Mouse (Mus musculus) ES-E14 (cell line): ENCODE data around the gene Gigyf2. TPM values are rescaled to one million over a fixed set of nuclear protein-coding genes. Genes with fewer than 3 reads are reported as not detected.

ENCODE experiments used
- DNase-seq: peaks from one replicate; pipeline ENCODE4 v3.0.0-alpha.2; 2013; ENCODE audit warnings: low read depth, low spot score
- H3K27ac ChIP-seq: 2 replicates; pipeline ENCODE4 v1.5.1; 2012; ENCODE audit warnings: low read depth, mild to moderate bottlenecking, low read length, moderate library complexity, mixed read lengths; ENCODE audit not compliant: poor library complexity, insufficient read depth, severe bottlenecking
- H3K36me3 ChIP-seq: 2 replicates; pipeline ENCODE4 v1.6.1; 2012; ENCODE audit warnings: mild to moderate bottlenecking, low read length, moderate library complexity, mixed read lengths; ENCODE audit not compliant: control insufficient read depth, poor library complexity, insufficient read depth, severe bottlenecking
- H3K4me1 ChIP-seq, 2 experiments: fragments of 150-350 bp in 1 of 2; sonication (generic) in 1 of 2; 2 replicates each; pipeline ENCODE4 v1.6.1; 2012; ENCODE audit warnings: low read length in 2 of 2, mild to moderate bottlenecking in 1 of 2, mixed read lengths in 1 of 2; ENCODE audit not compliant: control insufficient read depth in 2 of 2, insufficient read depth in 2 of 2, poor library complexity in 1 of 2
- H3K4me3 ChIP-seq, 2 experiments: fragments of 150-350 bp in 1 of 2; sonication (generic) in 1 of 2; 2 replicates each; pipeline ENCODE4 v1.5.1; 2012; ENCODE audit warnings: low read length in 2 of 2, low read depth in 1 of 2, mild to moderate bottlenecking in 1 of 2, mixed read lengths in 1 of 2; ENCODE audit not compliant: insufficient read depth in 1 of 2, poor library complexity in 1 of 2, severe bottlenecking in 1 of 2
- H3K9ac ChIP-seq: 2 replicates; pipeline ENCODE4 v1.6.1; 2012; ENCODE audit warnings: low read depth, mild to moderate bottlenecking, low read length, mixed read lengths; ENCODE audit not compliant: poor library complexity, insufficient read depth, severe bottlenecking
- H3K9me3 ChIP-seq: fragments of 150-350 bp; sonication (generic); 2 replicates; pipeline ENCODE4 v1.6.1; 2012; ENCODE audit warnings: low read depth, mild to moderate bottlenecking, low read length; ENCODE audit not compliant: control insufficient read depth, insufficient read depth
- CHD2 ChIP-seq: IDR thresholded peaks from 2 replicates; pipeline ENCODE4 v1.6.1; 2014; ENCODE audit warnings: mild to moderate bottlenecking, low read depth, low read length, inconsistent platforms
- HCFC1 ChIP-seq: IDR thresholded peaks from 2 replicates; pipeline ENCODE4 v1.6.1; 2012; ENCODE audit warnings: low read length, inconsistent platforms, borderline replicate concordance; ENCODE audit not compliant: insufficient read depth
- MAFK ChIP-seq: IDR thresholded peaks from 2 replicates; pipeline ENCODE4 v1.6.1; 2014; ENCODE audit warnings: mild to moderate bottlenecking, low read depth, low read length, inconsistent platforms; ENCODE audit not compliant: insufficient read depth
- ZC3H11A ChIP-seq: IDR thresholded peaks from 2 replicates; pipeline ENCODE4 v1.6.1; 2012; ENCODE audit warnings: low read depth, mild to moderate bottlenecking, inconsistent platforms, low read length, borderline replicate concordance
- ZNF384 ChIP-seq: IDR thresholded peaks from 2 replicates; pipeline ENCODE4 v1.6.1; 2012; ENCODE audit warnings: low read depth, low read length, inconsistent platforms
- in situ Hi-C, 2 experiments: fragments of 600-800 bp; cut with MboI; formaldehyde crosslinking; loops; one replicate each; pipeline ENCODE4 v1.15.1; 2025; ENCODE audit warnings: low sequenced_read_pairs in 2 of 2, inconsistent platforms in 1 of 2; ENCODE audit not compliant: unreplicated experiment in 2 of 2
- total RNA-seq: library from RNA; depleted of rRNA; stranded (reverse); fragments of 300-350 nt; gene quantifications from 2 replicates; pipeline ENCODE4 v1.2.3, GENCODE M21; 2012

The Gigyf2 gene
- total RNA-seq, 1 experiment = 58.7 TPM

DNA sequence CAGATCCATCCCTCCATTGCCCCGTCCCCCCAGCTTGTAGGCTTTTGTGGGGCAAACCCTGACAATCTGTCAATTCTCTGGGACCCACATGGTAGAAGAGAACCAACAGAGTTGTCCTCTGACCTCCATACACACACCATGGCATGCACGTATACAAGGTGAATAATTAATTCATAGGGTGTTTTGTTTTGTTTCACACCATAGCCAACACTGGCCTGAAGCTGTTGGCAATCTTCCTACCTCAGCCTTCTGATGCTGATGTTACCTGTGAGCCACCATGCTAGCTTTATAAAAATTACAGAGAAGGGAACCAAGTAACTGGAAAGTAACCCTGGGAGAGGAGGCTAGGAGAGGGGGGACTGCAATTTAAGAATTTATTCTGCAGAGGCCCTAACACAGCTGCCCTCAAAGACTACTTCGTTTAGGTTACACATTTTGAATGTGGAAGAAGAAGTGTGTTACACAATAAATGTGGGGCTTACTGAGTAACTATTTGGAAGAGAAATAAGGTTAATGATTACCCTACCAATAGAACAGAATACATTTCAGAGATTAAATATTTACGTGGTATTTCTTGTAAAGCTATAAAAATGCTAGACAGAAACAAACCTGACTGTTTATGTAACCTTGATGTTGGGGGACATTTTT is 32.6 kb upstream of the Gigyf2 start:
- in situ Hi-C loops = no loop called here
- Histone ChIP-seq H3K4me3 (no peak overlapping the region), H3K36me3 (no peaks in the 10 kb centered on the region), H3K27ac (no peak overlapping the region), H3K4me1 (peaks cover 0 to 11% of the 10 kb centered on the region in 2 experiments; a peak in 2 of 4 replicates), H3K9me3 (no peaks in the 10 kb centered on the region), H3K9ac (no peak overlapping the region)
- no peak for DNase-seq
- TF ChIP-seq MAFK (no peak), HCFC1 (no peak), CHD2 (no peak), ZC3H11A (no peak), ZNF384 (no peak)

DNA sequence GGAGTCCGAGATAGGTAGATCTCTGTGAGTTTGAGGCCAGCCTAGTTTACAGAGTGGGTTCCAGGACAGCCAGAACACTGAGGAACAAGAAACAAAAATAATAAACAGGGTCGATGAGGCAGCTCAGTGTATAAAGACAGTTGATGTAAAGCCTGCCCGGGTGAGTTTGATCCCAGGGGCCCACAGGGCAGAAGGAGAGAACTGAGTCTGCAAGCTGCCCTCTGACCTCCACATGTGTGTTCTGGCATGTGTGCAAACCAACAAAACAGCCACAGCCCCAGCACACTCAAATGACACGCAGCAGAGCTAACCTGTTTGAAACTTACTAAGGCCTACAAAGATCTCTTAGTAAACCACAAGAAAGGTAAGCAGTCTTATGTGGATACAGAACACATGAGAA is 31.8 kb upstream of the Gigyf2 start:
- no peaks in the 10 kb centered on the region for H3K36me3 ChIP-seq
- no peak overlapping the region for H3K4me3 ChIP-seq
- DNase-seq = no peak
- H3K9me3 ChIP-seq = no peaks in the 10 kb centered on the region
- TF ChIP-seq MAFK = no peak
- TF ChIP-seq ZNF384 = no peak
- TF ChIP-seq ZC3H11A = no peak
- no peak for TF ChIP-seq CHD2
- TF ChIP-seq HCFC1 = no peak
- H3K27ac ChIP-seq = no peak overlapping the region
- H3K4me1 ChIP-seq = peaks cover 0 to 11% of the 10 kb centered on the region in 2 experiments; a peak in 2 of 4 replicates
- no peak overlapping the region for H3K9ac ChIP-seq
- in situ Hi-C loops = no loop called here

DNA sequence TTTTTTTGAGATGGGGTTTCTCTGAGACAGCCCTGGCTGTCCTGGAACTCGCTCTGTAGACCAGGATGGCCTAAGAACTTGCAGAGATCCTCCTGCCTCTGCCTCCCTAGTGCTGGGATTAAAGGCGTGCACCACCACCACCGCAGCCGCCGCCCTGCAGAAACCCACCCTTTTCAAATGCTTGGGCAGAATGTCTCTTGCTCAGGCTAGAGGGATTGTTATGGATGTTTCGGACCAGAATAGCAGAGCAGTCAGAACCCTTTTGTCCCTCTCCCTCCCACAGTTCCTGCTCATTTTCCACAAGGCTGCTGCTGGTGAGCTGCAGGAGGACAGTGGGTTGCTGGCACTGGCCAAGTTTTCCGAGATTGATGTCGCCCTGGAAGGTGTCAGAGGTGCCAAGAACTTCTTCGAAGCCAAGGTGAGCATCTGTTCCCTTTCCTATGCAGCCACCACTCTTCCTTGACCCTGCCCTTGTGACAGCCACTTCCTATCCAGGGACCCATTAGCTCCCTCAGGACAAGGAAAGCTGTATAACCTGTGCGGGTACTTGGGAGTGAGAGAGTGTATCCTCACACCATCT is 29.4 kb upstream of the Gigyf2 start:
- DNase-seq = no peak
- no peak overlapping the region for H3K4me3 ChIP-seq
- H3K4me1 ChIP-seq = peaks cover 0 to 9% of the 10 kb centered on the region in 2 experiments; a peak in 2 of 4 replicates
- H3K9ac ChIP-seq = no peak overlapping the region
- no peaks in the 10 kb centered on the region for H3K9me3 ChIP-seq
- TF ChIP-seq CHD2 (no peak), HCFC1 (no peak), ZNF384 (no peak), MAFK (no peak), ZC3H11A (no peak)
- H3K27ac ChIP-seq = no peak overlapping the region
- no peaks in the 10 kb centered on the region for H3K36me3 ChIP-seq
- in situ Hi-C loops = no loop called here

DNA sequence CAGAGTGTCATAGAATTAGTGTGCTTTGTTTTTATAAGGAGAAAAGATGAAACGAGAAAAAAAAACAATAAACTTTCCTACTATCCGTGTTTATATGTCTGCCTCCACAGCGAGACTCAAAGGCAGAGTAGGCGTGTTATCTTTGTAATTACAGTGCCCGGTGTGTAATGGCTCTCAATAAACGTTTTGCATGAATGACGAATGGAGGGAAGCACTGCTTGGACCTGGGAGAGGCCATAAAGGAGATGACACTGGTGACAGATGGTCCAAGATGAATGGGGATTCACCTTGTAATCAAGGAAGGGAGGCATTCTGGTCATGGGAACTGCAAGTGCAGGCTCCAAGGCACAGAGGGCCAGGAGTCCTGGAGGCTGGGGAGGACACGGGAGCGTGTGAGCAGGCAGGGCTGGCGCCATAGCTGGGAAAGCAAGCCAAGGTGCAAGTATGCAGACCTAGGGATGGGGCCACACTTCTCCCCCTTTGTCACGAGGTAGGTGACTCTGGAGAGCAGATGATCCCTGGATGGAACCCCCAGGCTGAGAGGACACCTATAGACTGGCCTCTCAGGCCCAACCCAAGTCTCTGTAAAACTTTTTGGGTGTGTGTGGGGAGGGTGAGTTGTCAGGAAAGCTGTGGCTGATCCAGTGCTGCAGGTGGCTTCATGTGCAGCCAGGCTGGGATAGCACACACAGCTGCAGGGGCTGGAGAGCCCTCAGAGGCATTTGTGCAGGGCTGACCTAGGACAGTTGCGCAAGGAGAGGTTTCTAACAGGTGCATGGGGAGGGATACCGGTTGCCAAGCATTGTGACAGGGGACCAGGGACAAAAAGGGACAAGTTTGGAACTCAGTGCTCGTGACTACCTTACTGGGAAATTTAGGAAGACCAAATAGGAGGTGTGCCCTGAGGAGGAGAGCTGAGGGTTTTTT is 26.2 kb upstream of the Gigyf2 start:
- no peak for DNase-seq
- H3K36me3 ChIP-seq = no peaks in the 10 kb centered on the region
- in situ Hi-C loops = no loop called here
- TF ChIP-seq ZNF384 (no peak), ZC3H11A (no peak), HCFC1 (no peak), MAFK (no peak), CHD2 (no peak)
- peaks cover 0 to 6% of the 10 kb centered on the region in 2 experiments; a peak in 1 of 4 replicates for H3K4me1 ChIP-seq
- no peaks in the 10 kb centered on the region for H3K9me3 ChIP-seq
- no peak overlapping the region for H3K27ac ChIP-seq
- H3K9ac ChIP-seq = no peak overlapping the region
- H3K4me3 ChIP-seq = no peak overlapping the region
